Mouse (Mus musculus) lung, embryonic 16.5 days (tissue): Measurements from ENCODE around the gene Tmem251. TPM values are rescaled to one million over a fixed set of nuclear protein-coding genes. Genes with fewer than 3 reads are reported as not detected.

Experiments
- ATAC-seq: fragments of 200-750 bp; cut with Nextera tagmentation; 2 replicates; pipeline ENCODE4 v1.8.0; 2017; ENCODE audit warnings: low read depth, mild to moderate bottlenecking, moderate library complexity
- H3K27ac ChIP-seq: fragments of 300-500 bp; sonication (generic); 2 replicates; pipeline ENCODE4 v1.5.1; 2014; ENCODE audit warnings: mild to moderate bottlenecking, control low read depth, low read length
- H3K27me3 ChIP-seq: fragments of 300-500 bp; sonication (generic); 2 replicates; pipeline ENCODE4 v1.6.1; 2014; ENCODE audit warnings: low read depth, low read length, mixed read lengths; ENCODE audit not compliant: control insufficient read depth, insufficient read depth
- H3K36me3 ChIP-seq: fragments of 300-500 bp; sonication (generic); 2 replicates; pipeline ENCODE4 v1.6.1; 2014; ENCODE audit warnings: low read length; ENCODE audit not compliant: control insufficient read depth, insufficient read depth
- H3K4me1 ChIP-seq: fragments of 300-500 bp; sonication (generic); replicated peaks from 2 replicates; pipeline ENCODE4 v1.6.1; 2014; ENCODE audit warnings: low read length, mixed read lengths; ENCODE audit not compliant: control insufficient read depth, insufficient read depth
- H3K4me2 ChIP-seq: fragments of 300-500 bp; sonication (generic); 2 replicates; pipeline ENCODE4 v1.6.1; 2014; ENCODE audit warnings: low read depth, low read length, control low read depth
- H3K4me3 ChIP-seq: fragments of 300-500 bp; sonication (generic); 2 replicates; pipeline ENCODE4 v1.5.1; 2014; ENCODE audit warnings: mild to moderate bottlenecking, low read length, control low read depth
- H3K9ac ChIP-seq: fragments of 300-500 bp; sonication (generic); 2 replicates; pipeline ENCODE4 v1.6.1; 2014; ENCODE audit warnings: low read length, control low read depth
- H3K9me3 ChIP-seq: fragments of 300-500 bp; sonication (generic); 2 replicates; pipeline ENCODE4 v1.6.1; 2016; ENCODE audit warnings: low read length; ENCODE audit not compliant: control insufficient read depth
- WGBS: fragments of 180-500 bp; shearing (Covaris S2); extraction: QIAGEN DNeasy Blood & Tissue Kit; methylation state at CpG from one replicate; pipeline ENCODE4 v1.1.7; 2014; 5-methylcytosine and 5-hydroxymethylcytosine counted together
- polyA plus RNA-seq: library from polyadenylated mRNA; unstranded; fragments of >200 nt; fragmentation: Nextera tagmentation; extraction: Ambion mirVana; gene quantifications from 2 replicates; pipeline ENCODE4 v1.2.1, GENCODE M21; 2015

Gene Tmem251
- polyA plus RNA-seq, 1 experiment from 2014 or later = 7.4 TPM

DNA sequence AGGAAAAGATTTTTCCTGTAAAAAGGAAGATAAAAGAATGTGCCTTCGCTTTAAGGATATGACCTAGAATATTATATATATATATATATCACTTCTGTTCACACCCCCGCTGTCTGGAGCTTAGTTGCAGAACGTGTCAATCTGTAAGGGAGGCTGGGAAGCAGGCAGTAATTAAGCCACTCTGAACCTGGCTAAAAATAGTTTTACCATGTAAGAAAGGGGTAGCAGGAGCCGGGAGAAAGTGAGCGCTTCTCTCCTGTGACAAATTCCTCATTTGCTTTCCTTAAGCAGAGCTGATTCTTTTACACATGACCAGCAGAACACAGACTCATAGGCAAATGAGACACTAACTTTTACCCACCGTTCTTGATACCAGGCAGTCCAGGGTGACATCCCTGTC lies 19.7 kb upstream of the Tmem251 start:
- ATAC-seq = no peak
- Histone ChIP-seq H3K27ac (no peak overlapping the region), H3K9me3 (no peaks in the 10 kb centered on the region), H3K9ac (no peak overlapping the region), H3K36me3 (no peaks in the 10 kb centered on the region), H3K4me3 (no peak overlapping the region), H3K4me1 (no peaks in the 10 kb centered on the region), H3K27me3 (no peaks in the 10 kb centered on the region), H3K4me2 (no peak overlapping the region)
- 64% methylated on average over 6 of the region's 6 CpGs for WGBS

DNA sequence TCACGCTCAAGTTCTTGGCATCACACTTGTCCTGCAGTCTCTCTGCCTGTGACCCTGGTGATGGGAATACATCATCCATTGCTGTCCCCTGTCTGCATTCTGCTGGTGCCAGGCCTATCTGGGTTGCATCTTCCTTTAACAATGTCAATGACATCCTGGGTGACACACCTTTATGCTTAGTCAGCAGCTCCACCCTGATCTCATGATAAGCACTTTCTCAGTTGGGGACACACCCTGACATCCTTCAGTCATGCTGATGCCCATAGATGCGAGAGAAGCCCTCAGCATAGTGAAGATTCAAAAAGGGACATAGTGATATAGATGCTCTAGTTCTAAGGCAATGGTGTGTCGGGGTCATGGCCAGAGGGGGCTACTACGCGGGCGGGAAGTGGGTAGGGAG lies 18.4 kb upstream of the Tmem251 start:
- 90% methylated on average over 6 of the region's 6 CpGs for WGBS
- Histone ChIP-seq H3K9ac (no peak overlapping the region), H3K4me2 (no peak overlapping the region), H3K4me1 (peaks cover 1% of the 10 kb centered on the region; the same call in 1 of the 2 replicates), H3K9me3 (no peaks in the 10 kb centered on the region), H3K27ac (no peak overlapping the region), H3K27me3 (no peaks in the 10 kb centered on the region), H3K4me3 (no peak overlapping the region), H3K36me3 (no peaks in the 10 kb centered on the region)
- ATAC-seq = no peak

DNA sequence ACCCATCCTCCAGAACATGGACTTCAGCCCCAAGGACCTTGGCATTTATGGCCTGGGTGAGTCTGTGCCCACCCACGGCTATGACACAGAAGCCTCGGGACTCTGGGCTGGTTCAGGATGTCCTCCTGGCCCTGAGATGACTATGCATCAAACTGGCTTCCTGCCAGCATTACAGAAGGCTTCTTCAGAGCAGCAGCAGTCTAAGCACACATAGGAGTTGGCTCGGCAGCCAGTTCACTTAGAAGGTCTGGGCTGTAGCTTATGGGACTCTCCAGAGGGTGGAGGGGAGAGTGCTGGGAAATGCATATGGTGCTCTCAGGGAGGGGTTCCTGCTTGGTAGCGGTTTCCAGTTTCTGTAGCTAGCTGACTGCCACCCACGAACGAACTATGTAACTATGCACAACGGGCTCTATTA lies 17.8 kb upstream of the Tmem251 start:
- no peak for ATAC-seq

DNA sequence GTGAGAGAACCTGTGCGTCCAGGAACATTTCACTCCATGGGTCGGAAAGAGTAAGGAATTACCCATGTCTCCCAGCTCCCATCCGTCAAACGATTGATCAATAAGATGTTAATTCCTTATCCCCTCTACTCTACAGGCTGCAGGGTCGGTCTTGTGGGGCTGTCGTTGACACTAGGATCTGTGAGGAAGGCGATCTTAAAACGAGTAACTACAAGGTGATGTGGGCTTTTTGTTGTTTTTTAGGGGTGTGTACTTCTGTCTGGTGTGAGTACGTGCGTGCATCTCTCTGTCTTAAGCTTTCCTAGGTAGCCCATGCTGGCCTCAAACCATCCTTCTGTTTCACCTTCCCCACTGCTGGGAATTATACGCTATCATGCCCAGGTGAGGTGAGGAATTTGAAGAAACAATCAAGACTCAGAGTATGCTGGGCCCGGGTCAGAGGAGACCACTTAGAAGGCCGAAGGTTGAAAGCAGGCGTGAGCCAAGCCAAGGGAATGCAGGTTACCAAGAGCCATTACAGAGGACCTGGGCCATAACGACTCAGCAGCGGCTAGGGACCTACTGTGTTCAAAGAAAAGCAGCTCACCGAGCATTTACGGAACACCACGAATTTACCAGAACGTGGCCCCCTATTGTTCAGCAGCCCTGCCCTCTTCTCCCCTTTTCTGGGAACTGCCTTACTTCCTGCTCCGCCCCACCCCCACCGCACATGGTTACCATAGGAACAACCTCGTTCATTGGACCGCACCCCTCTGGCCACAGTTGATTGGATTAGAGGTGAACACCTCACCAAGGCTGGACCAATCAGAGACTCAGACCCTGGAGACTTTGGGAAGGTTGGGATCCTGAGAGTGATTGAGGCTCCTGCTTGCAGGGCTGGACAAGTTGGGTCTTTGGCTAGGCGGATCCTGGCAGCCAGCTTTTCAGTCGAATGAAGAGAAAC lies 13.4 kb upstream of the Tmem251 start:
- Histone ChIP-seq H3K4me1 (peaks cover 9% of the 10 kb centered on the region), H3K4me2 (peak overlapping the region; percentile 50), H3K9ac (no peak overlapping the region), H3K27ac (0 out of 2 replicates have a peak overlapping the region, but pooled peaks have one; percentile 23), H3K9me3 (no peaks in the 10 kb centered on the region), H3K36me3 (no peaks in the 10 kb centered on the region), H3K4me3 (peak overlapping the region; percentile 31; the same call in 1 of the 2 replicates), H3K27me3 (no peaks in the 10 kb centered on the region)
- ATAC-seq = peak; percentile 95
- 33% methylated on average over 26 of the region's 26 CpGs for WGBS

More for the DNA sequence above, 17.8 kb upstream of the Tmem251 start:
- no peak overlapping the region for H3K4me2 ChIP-seq
- no peak overlapping the region for H3K4me3 ChIP-seq
- peaks cover 6% of the 10 kb centered on the region for H3K4me1 ChIP-seq
- no peaks in the 10 kb centered on the region for H3K36me3 ChIP-seq
- H3K27ac ChIP-seq = no peak overlapping the region
- 65% methylated on average over 7 of the region's 7 CpGs for WGBS
- H3K9ac ChIP-seq = no peak overlapping the region
- no peaks in the 10 kb centered on the region for H3K27me3 ChIP-seq
- no peaks in the 10 kb centered on the region for H3K9me3 ChIP-seq

DNA sequence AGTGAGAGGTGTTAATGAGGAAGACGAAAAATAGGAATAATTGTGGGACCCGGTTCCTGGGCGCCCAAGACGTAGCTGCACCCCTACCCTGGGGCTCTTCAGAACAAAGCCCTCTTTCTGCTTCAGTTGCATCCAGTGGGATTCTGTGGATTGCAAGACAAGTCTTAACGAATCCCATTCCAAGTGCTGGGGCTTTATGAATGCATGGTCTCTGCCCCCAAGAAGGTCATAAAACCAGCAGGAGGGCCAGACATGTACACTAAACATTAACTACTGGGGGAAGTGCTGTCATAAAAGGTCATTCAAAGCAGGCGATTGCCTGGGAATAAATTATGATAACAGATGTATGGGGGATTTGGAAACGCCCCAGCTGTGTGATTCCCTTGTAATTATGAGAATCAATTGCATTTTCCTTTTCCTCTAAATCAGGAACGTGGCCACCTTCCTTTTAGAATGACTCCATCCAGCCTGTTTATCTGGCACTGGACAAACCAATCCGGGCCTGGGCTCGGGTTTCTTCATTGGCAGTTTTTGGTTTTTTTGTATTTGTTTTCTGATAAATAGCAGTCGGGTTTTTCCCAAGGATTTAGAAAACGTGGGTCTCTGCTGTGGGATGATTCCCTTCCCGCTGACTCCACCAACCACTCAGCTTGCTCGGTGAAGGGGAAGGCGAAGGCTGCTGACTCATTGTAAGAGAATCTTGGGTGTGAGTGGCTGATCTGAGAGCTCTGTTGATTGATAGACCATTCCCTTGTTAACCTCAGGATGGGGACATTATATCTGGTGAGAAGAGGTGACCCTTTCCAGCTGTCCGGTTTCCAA lies 12.6 kb upstream of the Tmem251 start:
- Histone ChIP-seq H3K4me2 (peak overlapping the region; percentile 50), H3K4me1 (peaks cover 9% of the 10 kb centered on the region), H3K27ac (no peak overlapping the region), H3K4me3 (peak overlapping the region; percentile 31; the same call in 1 of the 2 replicates), H3K9ac (no peak overlapping the region), H3K36me3 (no peaks in the 10 kb centered on the region), H3K27me3 (no peaks in the 10 kb centered on the region), H3K9me3 (no peaks in the 10 kb centered on the region)
- WGBS = 32% methylated on average over 16 of the region's 16 CpGs
- ATAC-seq = peak; percentile 11; the same call in 1 of the 2 replicates

DNA sequence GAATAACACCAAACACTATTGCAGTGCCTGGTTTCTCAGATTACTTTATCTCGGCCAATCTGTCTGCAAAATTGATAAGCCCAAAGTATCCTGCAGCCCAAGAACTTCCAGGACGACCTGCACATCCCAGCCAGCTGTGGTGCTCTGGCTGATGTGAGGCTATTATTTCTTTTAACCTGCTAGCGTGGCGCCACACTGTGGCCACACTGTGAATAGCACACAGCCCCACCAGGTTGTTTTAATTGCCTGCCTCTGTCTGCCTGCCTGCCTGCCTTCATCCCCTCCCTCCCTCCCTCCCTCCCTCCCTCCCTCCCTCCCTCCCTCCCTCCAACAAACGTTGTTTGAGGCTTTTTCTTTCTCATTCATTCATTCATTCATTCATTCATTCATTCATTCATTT lies 10.2 kb upstream of the Tmem251 start:
- no peak overlapping the region for H3K4me2 ChIP-seq
- H3K9ac ChIP-seq = no peak overlapping the region
- H3K9me3 ChIP-seq = no peaks in the 10 kb centered on the region
- peaks cover 9% of the 10 kb centered on the region for H3K4me1 ChIP-seq
- H3K4me3 ChIP-seq = no peak overlapping the region
- WGBS = 7% methylated on average over 4 of the region's 5 CpGs
- ATAC-seq = no peak
- H3K36me3 ChIP-seq = no peaks in the 10 kb centered on the region
- H3K27me3 ChIP-seq = no peaks in the 10 kb centered on the region
- H3K27ac ChIP-seq = no peak overlapping the region

DNA sequence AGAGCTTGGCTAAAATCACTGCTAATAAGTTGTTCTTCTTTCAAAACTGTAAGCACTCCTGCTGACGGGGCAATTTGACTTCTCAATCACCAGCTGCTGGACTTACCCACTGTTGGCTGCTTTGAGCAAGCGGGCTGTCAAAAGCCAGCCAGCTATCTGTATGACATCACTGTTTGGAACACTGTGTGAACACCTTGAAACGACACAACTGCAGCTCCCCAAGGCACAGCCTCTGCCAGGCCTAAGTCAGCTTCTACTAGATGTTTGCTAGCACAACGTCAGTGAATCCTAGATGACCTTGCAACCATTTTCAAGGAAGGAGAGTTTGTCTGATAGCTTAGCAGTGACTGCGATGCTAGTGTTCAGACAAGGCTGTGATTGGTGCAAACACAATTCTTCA lies 4.5 kb upstream of the Tmem251 start:
- WGBS = 67% methylated on average over 5 of the region's 5 CpGs

DNA sequence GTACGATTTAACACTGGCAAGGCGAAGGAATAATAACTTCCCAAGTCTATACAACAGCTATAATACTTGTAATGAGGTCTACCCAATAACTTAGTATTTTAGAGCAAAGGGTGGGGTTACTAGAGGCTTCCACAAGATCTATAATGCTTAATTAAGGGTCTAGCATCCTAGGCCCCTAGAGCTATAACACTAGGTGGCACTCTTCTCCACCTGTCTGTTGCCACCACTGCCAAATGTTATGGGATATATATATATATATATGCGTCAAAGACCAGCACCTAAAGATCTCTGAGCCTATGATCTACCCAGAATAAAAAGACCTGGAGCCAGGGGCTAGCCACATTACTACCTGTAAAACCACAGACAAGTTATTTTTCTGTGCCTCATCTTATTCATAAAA lies 3.3 kb upstream of the Tmem251 start:
- Histone ChIP-seq H3K4me2 (no peak overlapping the region), H3K4me3 (no peak overlapping the region), H3K36me3 (no peaks in the 10 kb centered on the region), H3K4me1 (peaks cover 15% of the 10 kb centered on the region), H3K9ac (no peak overlapping the region), H3K27ac (no peak overlapping the region), H3K9me3 (no peaks in the 10 kb centered on the region), H3K27me3 (no peaks in the 10 kb centered on the region)
- WGBS = 64% methylated on average over 3 of the region's 3 CpGs
- ATAC-seq = no peak

More for the DNA sequence above, 4.5 kb upstream of the Tmem251 start:
- no peak for ATAC-seq
- Histone ChIP-seq H3K27me3 (no peaks in the 10 kb centered on the region), H3K27ac (no peak overlapping the region), H3K4me2 (no peak overlapping the region), H3K4me3 (no peak overlapping the region), H3K4me1 (peaks cover 7% of the 10 kb centered on the region), H3K36me3 (no peaks in the 10 kb centered on the region), H3K9me3 (no peaks in the 10 kb centered on the region), H3K9ac (no peak overlapping the region)

DNA sequence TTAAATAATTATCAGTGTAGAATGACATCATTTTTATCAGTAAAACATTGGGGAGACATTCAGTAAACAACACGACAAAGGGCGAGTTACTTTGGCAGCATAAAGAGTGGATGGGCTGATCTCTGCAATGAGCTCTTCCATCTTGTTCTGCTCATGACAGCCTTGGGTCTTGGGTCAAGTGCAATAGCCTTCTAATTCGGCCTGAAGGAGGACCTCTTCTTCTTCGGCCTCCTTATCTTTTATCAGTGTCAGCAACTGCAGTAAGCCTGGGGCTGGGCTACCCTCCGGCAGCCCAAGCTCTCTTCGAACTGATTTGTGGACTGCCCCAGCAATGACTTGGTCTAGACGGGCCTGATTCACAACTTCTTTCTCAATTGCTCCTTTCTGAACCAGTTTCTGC lies 1.5 kb upstream of the Tmem251 start:
- Histone ChIP-seq H3K4me2 (no peak overlapping the region), H3K27ac (no peak overlapping the region), H3K9me3 (no peaks in the 10 kb centered on the region), H3K27me3 (no peaks in the 10 kb centered on the region), H3K9ac (no peak overlapping the region), H3K4me1 (peaks cover 15% of the 10 kb centered on the region), H3K4me3 (no peak overlapping the region), H3K36me3 (no peaks in the 10 kb centered on the region)
- no peak for ATAC-seq
- 72% methylated on average over 7 of the region's 7 CpGs for WGBS
